Mouse (Mus musculus): ENCODE results near the gene Hsd17b1. TPM values are rescaled to one million over a fixed set of nuclear protein-coding genes. Genes with fewer than 3 reads are reported as not detected.

The Hsd17b1 gene
- polyA plus RNA-seq, 1 experiment from 2014 or later: 0.48 TPM

GRCm38 (mm10) chr11:101050359-101050758, 27.9 kb upstream of the Hsd17b1 start:
- no peak for ATAC-seq (ENCODE audit: low FRiP score, low read depth)
- H3K9ac ChIP-seq: no peak overlapping the region
- no peak overlapping the region for H3K4me2 ChIP-seq
- no peak overlapping the region for H3K4me3 ChIP-seq
- H3K4me1 ChIP-seq (replicated peaks): no peaks in the 10 kb centered on the region
- H3K36me3 ChIP-seq: peaks cover 97% of the 10 kb centered on the region
- no peak overlapping the region for H3K27ac ChIP-seq (replicated peaks)
- H3K9me3 ChIP-seq: no peaks in the 10 kb centered on the region
- no peaks in the 10 kb centered on the region for H3K27me3 ChIP-seq
- WGBS: 81% methylated on average over 9 of the region's 9 CpGs

- no peaks in the 10 kb centered on the region for H3K9me3 ChIP-seq
- no peak overlapping the region for H3K4me3 ChIP-seq
- H3K4me2 ChIP-seq: no peak overlapping the region
- no peak overlapping the region for H3K9ac ChIP-seq
- no peak overlapping the region for H3K27ac ChIP-seq (replicated peaks)
- WGBS: 78% methylated on average over 6 of the region's 6 CpGs
- H3K4me1 ChIP-seq (replicated peaks): no peaks in the 10 kb centered on the region
- ATAC-seq (ENCODE audit: low FRiP score, low read depth): no peak
- no peaks in the 10 kb centered on the region for H3K27me3 ChIP-seq
- H3K36me3 ChIP-seq: peaks cover 97% of the 10 kb centered on the region
These were observed 27.1 kb upstream of the Hsd17b1 start for GRCm38 (mm10) chr11:101051051-101051493.

DNA sequence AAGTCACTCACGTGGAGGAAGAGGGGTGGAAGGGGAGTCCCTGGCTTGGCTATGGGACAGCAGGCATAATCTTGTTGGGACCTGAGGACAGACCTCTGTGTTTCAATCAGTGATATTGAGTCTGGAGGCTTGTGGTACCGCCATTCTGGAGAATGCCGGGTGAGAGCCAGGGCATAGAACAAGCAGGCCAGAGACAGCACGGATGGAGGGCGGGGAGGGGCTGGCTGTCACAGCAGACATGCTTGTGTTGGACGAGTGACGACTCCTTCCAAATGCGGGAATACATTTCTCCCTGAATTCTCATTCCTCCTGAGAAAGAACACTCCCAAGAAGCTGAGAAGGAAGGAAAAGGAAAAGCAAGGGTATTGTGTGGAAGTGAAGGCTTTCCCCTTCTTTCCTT, 26.6 kb upstream of the Hsd17b1 start:
- ATAC-seq (ENCODE audit: low FRiP score, low read depth): no peak
- Histone ChIP-seq H3K27me3 (no peaks in the 10 kb centered on the region), H3K36me3 (peaks cover 97% of the 10 kb centered on the region), H3K9ac (no peak overlapping the region), H3K4me3 (no peak overlapping the region), H3K9me3 (no peaks in the 10 kb centered on the region), H3K4me2 (no peak overlapping the region), H3K4me1 (replicated peaks) (no peaks in the 10 kb centered on the region), H3K27ac (replicated peaks) (no peak overlapping the region)
- WGBS: 84% methylated on average over 8 of the region's 8 CpGs

GRCm38 (mm10) chr11:101052751-101053473, 25.3 kb upstream of the Hsd17b1 start:
- Histone ChIP-seq H3K27ac (replicated peaks) (no peak overlapping the region), H3K27me3 (no peaks in the 10 kb centered on the region), H3K9me3 (no peaks in the 10 kb centered on the region), H3K4me1 (replicated peaks) (no peaks in the 10 kb centered on the region), H3K4me3 (no peak overlapping the region), H3K36me3 (peaks cover 89% of the 10 kb centered on the region), H3K4me2 (no peak overlapping the region), H3K9ac (no peak overlapping the region)
- WGBS: 93% methylated on average over 10 of the region's 10 CpGs
- ATAC-seq (ENCODE audit: low FRiP score, low read depth): no peak

- H3K27me3 ChIP-seq: no peaks in the 10 kb centered on the region
- ATAC-seq (ENCODE audit: low FRiP score, low read depth): no peak
- H3K4me2 ChIP-seq: no peak overlapping the region
- H3K27ac ChIP-seq (replicated peaks): no peak overlapping the region
- no peaks in the 10 kb centered on the region for H3K9me3 ChIP-seq
- peaks cover 87% of the 10 kb centered on the region for H3K36me3 ChIP-seq
- no peaks in the 10 kb centered on the region for H3K4me1 ChIP-seq (replicated peaks)
- no peak overlapping the region for H3K9ac ChIP-seq
- no peak overlapping the region for H3K4me3 ChIP-seq
- 100% methylated on average over 1 of the region's 1 CpGs for WGBS
These were observed 24.2 kb upstream of the Hsd17b1 start for GRCm38 (mm10) chr11:101053974-101054373.

- Histone ChIP-seq H3K36me3 (peaks cover 78% of the 10 kb centered on the region), H3K9ac (no peak overlapping the region)
- ATAC-seq (ENCODE audit: low FRiP score, low read depth): no peak
These were observed 22.8 kb upstream of the Hsd17b1 start for GRCm38 (mm10) chr11:101055418-101055817.

DNA sequence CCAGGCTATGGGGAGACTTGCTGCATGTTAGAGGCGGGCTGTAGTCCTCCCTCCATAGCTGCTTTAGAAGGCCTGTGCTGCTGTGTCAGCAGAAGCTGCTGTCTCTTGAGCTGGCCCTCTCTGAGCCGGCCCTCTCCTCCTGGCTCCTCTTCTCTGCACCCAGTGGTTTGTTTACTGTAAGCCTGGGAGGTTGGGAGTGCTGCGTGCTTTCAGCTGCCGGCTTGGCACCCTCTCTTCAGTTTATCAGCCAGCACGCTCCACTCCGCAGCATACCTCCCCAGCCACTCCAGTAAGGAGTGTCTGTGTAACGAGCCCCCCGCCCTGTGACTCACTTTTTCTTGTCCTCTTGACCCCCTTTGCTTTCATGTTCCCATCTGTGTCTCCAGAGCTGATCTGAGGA, 21.3 kb upstream of the Hsd17b1 start:
- no peak for ATAC-seq (ENCODE audit: low FRiP score, low read depth)
- H3K9ac ChIP-seq: no peak overlapping the region

More at GRCm38 (mm10) chr11:101055418-101055817, 22.8 kb upstream of the Hsd17b1 start:
- H3K9me3 ChIP-seq: no peaks in the 10 kb centered on the region
- H3K27ac ChIP-seq (replicated peaks): no peak overlapping the region
- no peak overlapping the region for H3K4me3 ChIP-seq
- no peaks in the 10 kb centered on the region for H3K27me3 ChIP-seq
- no peaks in the 10 kb centered on the region for H3K4me1 ChIP-seq (replicated peaks)
- no peak overlapping the region for H3K4me2 ChIP-seq
- WGBS: 86% methylated on average over 14 of the region's 14 CpGs

GRCm38 (mm10) chr11:101057860-101058259, 20.4 kb upstream of the Hsd17b1 start:
- no peaks in the 10 kb centered on the region for H3K9me3 ChIP-seq
- no peak overlapping the region for H3K9ac ChIP-seq
- no peaks in the 10 kb centered on the region for H3K4me1 ChIP-seq (replicated peaks)
- H3K4me3 ChIP-seq: no peak overlapping the region
- H3K4me2 ChIP-seq: no peak overlapping the region
- 37% methylated on average over 5 of the region's 5 CpGs for WGBS
- no peak for ATAC-seq (ENCODE audit: low FRiP score, low read depth)
- H3K27me3 ChIP-seq: no peaks in the 10 kb centered on the region
- H3K36me3 ChIP-seq: peaks cover 72% of the 10 kb centered on the region
- H3K27ac ChIP-seq (replicated peaks): no peak overlapping the region

More for the DNA sequence above, 21.3 kb upstream of the Hsd17b1 start:
- 56% methylated on average over 8 of the region's 8 CpGs for WGBS
- peaks cover 72% of the 10 kb centered on the region for H3K36me3 ChIP-seq
- H3K4me1 ChIP-seq (replicated peaks): no peaks in the 10 kb centered on the region
- no peak overlapping the region for H3K4me3 ChIP-seq
- no peaks in the 10 kb centered on the region for H3K9me3 ChIP-seq
- H3K4me2 ChIP-seq: no peak overlapping the region
- no peak overlapping the region for H3K27ac ChIP-seq (replicated peaks)
- no peaks in the 10 kb centered on the region for H3K27me3 ChIP-seq

GRCm38 (mm10) chr11:101058726-101059125, 19.5 kb upstream of the Hsd17b1 start:
- Histone ChIP-seq H3K27ac (replicated peaks) (no peak overlapping the region), H3K36me3 (peaks cover 66% of the 10 kb centered on the region), H3K9ac (no peak overlapping the region), H3K4me1 (replicated peaks) (0 out of 2 replicates have a peak, but pooled peaks cover 1% of the 10 kb centered on the region), H3K4me3 (no peak overlapping the region), H3K4me2 (no peak overlapping the region), H3K27me3 (no peaks in the 10 kb centered on the region), H3K9me3 (no peaks in the 10 kb centered on the region)
- ATAC-seq (ENCODE audit: low FRiP score, low read depth): no peak
- 90% methylated on average over 5 of the region's 5 CpGs for WGBS

GRCm38 (mm10) chr11:101059473-101059872, 18.7 kb upstream of the Hsd17b1 start:
- H3K9ac ChIP-seq: no peak overlapping the region
- H3K27me3 ChIP-seq: no peaks in the 10 kb centered on the region
- H3K4me2 ChIP-seq: no peak overlapping the region
- H3K4me3 ChIP-seq: no peak overlapping the region
- H3K27ac ChIP-seq (replicated peaks): no peak overlapping the region
- 0 out of 2 replicates have a peak, but pooled peaks cover 3% of the 10 kb centered on the region for H3K4me1 ChIP-seq (replicated peaks)
- H3K9me3 ChIP-seq: no peaks in the 10 kb centered on the region
- H3K36me3 ChIP-seq: peaks cover 60% of the 10 kb centered on the region
- 70% methylated on average over 10 of the region's 10 CpGs for WGBS
- ATAC-seq (ENCODE audit: low FRiP score, low read depth): no peak

DNA sequence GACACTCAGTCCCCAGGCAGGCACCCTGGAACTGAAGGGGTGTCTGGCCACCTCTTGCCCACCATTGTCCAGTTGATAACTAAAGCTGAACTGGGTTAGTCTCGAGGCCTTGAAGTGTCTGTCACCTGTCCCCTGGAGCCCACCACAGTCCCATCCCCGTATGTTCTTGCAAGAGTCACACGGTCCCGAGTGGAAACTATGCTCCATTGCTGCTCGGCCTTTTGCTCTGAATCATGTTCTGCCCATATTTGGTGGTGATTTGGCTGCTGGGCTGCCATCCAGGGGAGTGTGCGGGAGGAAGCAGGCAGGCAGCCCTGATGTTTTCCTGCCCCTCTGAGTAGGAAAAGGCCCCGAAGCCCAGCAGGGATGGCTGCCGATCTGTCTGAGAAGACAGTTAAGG, 18.1 kb upstream of the Hsd17b1 start:
- ATAC-seq (ENCODE audit: low FRiP score, low read depth): no peak
- WGBS: 67% methylated on average over 8 of the region's 8 CpGs

DNA sequence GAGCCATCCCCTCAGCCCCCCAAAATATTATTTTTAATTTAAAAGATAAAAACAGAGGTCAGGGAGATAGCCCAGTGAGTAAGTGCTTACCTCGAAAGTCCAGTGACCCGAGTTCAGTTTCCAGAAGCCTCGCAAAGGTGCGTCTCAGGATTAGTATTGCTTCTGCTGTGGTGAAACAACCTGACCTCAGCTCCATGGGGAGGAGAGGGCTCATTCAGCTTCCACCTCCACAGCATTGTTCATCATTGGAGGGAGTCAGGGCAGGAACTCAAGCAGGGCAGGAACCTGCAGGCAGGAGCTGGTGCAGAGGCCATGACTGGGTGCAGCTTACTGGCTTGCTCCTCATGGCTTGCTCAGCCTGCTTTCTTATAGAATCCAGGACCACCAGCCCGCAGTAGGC, 17.2 kb upstream of the Hsd17b1 start:
- H3K9ac ChIP-seq: no peak overlapping the region
- peaks cover 44% of the 10 kb centered on the region for H3K36me3 ChIP-seq
- no peak for ATAC-seq (ENCODE audit: low FRiP score, low read depth)
- no peak overlapping the region for H3K4me3 ChIP-seq
- H3K4me1 ChIP-seq (replicated peaks): 0 out of 2 replicates have a peak, but pooled peaks cover 3% of the 10 kb centered on the region
- no peak overlapping the region for H3K27ac ChIP-seq (replicated peaks)
- no peak overlapping the region for H3K4me2 ChIP-seq
- no peaks in the 10 kb centered on the region for H3K9me3 ChIP-seq
- no peaks in the 10 kb centered on the region for H3K27me3 ChIP-seq
- 89% methylated on average over 5 of the region's 5 CpGs for WGBS

More for the DNA sequence above, 18.1 kb upstream of the Hsd17b1 start:
- Histone ChIP-seq H3K27ac (replicated peaks) (peak overlapping the region; percentile 63; the same call in 1 of the 2 replicates), H3K9me3 (no peaks in the 10 kb centered on the region), H3K9ac (no peak overlapping the region), H3K4me3 (no peak overlapping the region), H3K27me3 (no peaks in the 10 kb centered on the region), H3K4me2 (no peak overlapping the region), H3K36me3 (peaks cover 54% of the 10 kb centered on the region), H3K4me1 (replicated peaks) (0 out of 2 replicates have a peak, but pooled peaks cover 3% of the 10 kb centered on the region)
